Mouse (Mus musculus) E14TG2a.4 (cell line): ENCODE data around the gene Ttc30b.
A peak's percentile ranks its signal among the peaks of the same experiment; 100 is the strongest.
"Not testable (repeated sequence)": the region's sequence is repeated elsewhere in the genome, so short reads cannot be mapped to it uniquely, and the experiment has no call there.

Experiments
- H3K27me3 ChIP-seq: 2 replicates; pipeline ENCODE4 v1.6.1; 2014; ENCODE audit warnings: low read length, control low read depth; ENCODE audit not compliant: insufficient read depth
- H3K36me3 ChIP-seq: 2 replicates; pipeline ENCODE4 v1.6.1; 2014; ENCODE audit warnings: low read length, control low read depth; ENCODE audit not compliant: insufficient read depth
- H3K4me1 ChIP-seq: replicated peaks from 2 replicates; pipeline ENCODE4 v1.6.1; 2014; ENCODE audit warnings: low read depth, low read length, control low read depth
- H3K4me3 ChIP-seq: replicated peaks from 2 replicates; pipeline ENCODE4 v1.5.1; 2014; ENCODE audit warnings: mild to moderate bottlenecking, low read length
- H3K9me3 ChIP-seq: 2 replicates; pipeline ENCODE4 v1.6.1; 2014; ENCODE audit warnings: low read length, control low read depth
- CTCF ChIP-seq: conservative IDR thresholded peaks from 2 replicates; pipeline ENCODE4 v1.5.1; 2014; ENCODE audit warnings: low read length
- NANOG ChIP-seq: IDR thresholded peaks from 2 replicates; pipeline ENCODE4 v1.6.1; 2014; ENCODE audit warnings: borderline replicate concordance, low read length, mixed read lengths
- POU5F1 ChIP-seq: IDR thresholded peaks from 2 replicates; pipeline ENCODE4 v1.6.1; 2014; ENCODE audit warnings: low read length, borderline replicate concordance

Ttc30b gene

DNA sequence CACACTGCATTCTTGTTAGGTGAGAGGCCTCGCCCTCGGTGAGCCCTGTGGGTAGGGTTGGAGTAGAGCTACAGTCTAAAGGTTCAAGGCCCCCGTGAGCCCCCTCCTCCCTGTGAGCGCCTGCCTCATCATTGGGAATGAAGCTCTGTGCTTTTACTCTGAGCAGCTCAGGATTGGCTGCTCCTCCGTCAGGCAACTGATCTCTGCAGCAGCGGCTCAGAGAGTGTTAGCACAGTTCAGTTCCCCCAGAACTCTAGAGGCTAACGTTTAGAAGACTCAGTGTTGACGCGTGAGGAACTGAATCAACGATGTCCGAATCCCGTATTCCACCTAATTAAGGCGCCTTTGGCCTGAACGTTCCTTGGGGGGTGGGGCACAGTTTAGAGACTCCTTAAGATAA lies 17.3 kb upstream of the Ttc30b start:
- Histone ChIP-seq H3K27me3 (no peaks in the 10 kb centered on the region), H3K4me3 (no peak overlapping the region), H3K36me3 (no peaks in the 10 kb centered on the region), H3K4me1 (peaks cover 36% of the 10 kb centered on the region), H3K9me3 (no peaks in the 10 kb centered on the region)
- TF ChIP-seq NANOG (no peak), POU5F1 (no peak), CTCF (no peak)

DNA sequence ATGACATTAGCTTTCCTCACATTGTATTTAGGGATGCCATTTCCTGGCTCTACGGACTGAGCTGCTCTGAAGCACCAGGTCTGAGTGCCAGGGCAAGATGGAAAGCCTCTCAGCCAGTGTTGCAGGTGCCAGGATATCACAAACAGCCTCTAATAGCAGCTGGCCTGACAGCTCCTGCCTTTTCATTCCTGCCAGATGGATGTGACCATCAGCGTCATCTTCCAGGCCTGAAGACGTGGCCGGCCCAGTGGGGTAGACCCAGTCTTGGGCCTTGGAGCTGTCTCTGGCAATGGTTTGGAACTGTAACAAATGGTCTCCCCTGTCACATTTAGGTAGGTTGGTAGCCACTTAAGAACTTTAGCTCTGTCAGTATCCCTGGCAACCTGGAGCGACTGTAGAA lies 14.9 kb upstream of the Ttc30b start:
- no peak overlapping the region for H3K4me3 ChIP-seq
- no peak for TF ChIP-seq POU5F1
- TF ChIP-seq CTCF, result no peak
- no peak for TF ChIP-seq NANOG
- H3K4me1 ChIP-seq, result peaks cover 12% of the 10 kb centered on the region
- H3K36me3 ChIP-seq, result no peaks in the 10 kb centered on the region
- no peaks in the 10 kb centered on the region for H3K9me3 ChIP-seq
- H3K27me3 ChIP-seq, result no peaks in the 10 kb centered on the region

GRCm38 (mm10) chr2:75950685-75951084 lies 12.3 kb upstream of the Ttc30b start:
- Histone ChIP-seq H3K36me3 (no peaks in the 10 kb centered on the region), H3K9me3 (no peaks in the 10 kb centered on the region), H3K4me3 (no peak overlapping the region), H3K27me3 (no peaks in the 10 kb centered on the region), H3K4me1 (peaks cover 5% of the 10 kb centered on the region)
- no peak for TF ChIP-seq CTCF
- no peak for TF ChIP-seq NANOG
- TF ChIP-seq POU5F1, result no peak

DNA sequence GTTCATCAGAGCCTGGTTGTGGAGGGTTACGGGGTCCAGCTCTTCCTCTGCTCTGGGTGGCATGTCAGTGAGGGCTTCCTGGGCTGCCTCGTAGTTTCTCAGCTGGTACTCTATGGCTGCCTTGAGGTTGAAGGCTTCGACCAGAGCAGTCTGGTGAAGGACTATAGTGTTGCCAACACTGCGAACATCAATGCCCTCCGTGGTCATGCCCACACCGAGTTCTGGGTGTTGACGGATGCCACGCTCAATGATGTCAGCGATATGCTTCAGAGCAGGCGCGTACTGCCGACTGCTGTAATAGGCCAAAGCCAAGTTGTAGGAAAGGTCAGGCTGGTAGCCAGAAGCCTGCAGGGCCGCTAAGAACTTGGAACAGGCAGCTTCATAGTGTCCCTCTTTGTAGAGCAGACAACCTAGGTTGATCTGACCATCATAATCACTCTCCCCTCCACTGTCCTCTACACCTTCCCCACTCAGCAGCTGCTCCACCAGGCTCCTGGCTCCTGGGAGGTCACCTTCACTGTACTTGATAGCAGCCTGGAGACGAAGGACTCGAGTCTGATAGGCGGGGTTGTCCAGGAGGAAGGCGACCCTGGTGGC lies 767 bp downstream of the Ttc30b start:
- not testable (repeated sequence) for H3K4me1 ChIP-seq, H3K36me3 ChIP-seq, H3K27me3 ChIP-seq, H3K9me3 ChIP-seq
- peak overlapping the region; percentile 77 for H3K4me3 ChIP-seq

- peaks cover 12% of the 10 kb centered on the region for H3K4me1 ChIP-seq
- H3K9me3 ChIP-seq, H3K4me3 ChIP-seq: not testable (repeated sequence)
Measured at GRCm38 (mm10) chr2:75936685-75937084, 1.7 kb downstream of the Ttc30b start.

DNA sequence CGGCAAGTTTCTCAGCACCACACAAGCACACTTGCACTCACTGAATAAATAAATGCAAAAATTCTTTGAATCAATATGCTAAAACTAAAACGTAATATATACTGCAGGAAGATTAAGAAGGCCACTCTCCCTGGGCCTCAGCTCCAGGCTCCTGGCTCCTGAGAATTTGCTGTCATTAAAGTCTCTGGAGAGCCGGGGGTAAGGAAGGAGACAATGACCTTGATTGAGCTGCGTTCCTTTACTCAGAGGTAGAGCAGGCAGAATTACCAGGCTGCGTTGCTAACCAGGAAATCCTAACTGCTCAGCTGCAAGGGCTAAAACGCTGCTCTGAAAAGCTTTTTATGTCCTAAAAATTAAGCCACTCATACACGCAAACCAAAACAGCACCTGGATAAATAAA lies 4.8 kb downstream of the Ttc30b start:
- peaks cover 31% of the 10 kb centered on the region for H3K36me3 ChIP-seq
- no peak overlapping the region for H3K4me3 ChIP-seq
- TF ChIP-seq CTCF, result no peak
- TF ChIP-seq NANOG, result no peak
- no peak for TF ChIP-seq POU5F1
- H3K9me3 ChIP-seq, result no peaks in the 10 kb centered on the region
- no peaks in the 10 kb centered on the region for H3K27me3 ChIP-seq
- peaks cover 8% of the 10 kb centered on the region for H3K4me1 ChIP-seq

More at GRCm38 (mm10) chr2:75936685-75937084, 1.7 kb downstream of the Ttc30b start:
- not testable (repeated sequence) for H3K27me3 ChIP-seq, H3K36me3 ChIP-seq

DNA sequence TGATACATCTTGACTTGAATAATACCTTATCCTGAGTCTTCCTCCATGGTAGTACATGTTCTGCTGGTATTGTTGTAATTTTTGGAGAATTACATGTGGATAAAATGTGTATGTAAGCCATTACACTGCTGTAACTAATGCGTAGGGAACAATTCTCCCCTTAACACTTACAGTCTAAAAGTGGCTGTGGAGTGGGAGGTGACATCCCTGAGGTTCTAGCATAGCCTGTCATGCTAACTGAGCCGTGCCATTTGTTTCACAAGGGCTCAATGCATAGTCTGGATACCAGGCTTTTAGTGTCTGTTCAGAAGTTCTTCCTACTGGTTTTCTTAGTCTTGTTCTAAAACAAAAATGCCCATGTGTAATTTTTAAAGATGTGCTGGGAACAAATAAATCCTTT lies 7.4 kb downstream of the Ttc30b start:
- peaks cover 48% of the 10 kb centered on the region for H3K36me3 ChIP-seq
- TF ChIP-seq CTCF, result no peak
- TF ChIP-seq NANOG, result no peak
- no peak for TF ChIP-seq POU5F1
- no peaks in the 10 kb centered on the region for H3K27me3 ChIP-seq

GRCm38 (mm10) chr2:75929786-75930444 lies 8.5 kb downstream of the Ttc30b start:
- Histone ChIP-seq H3K4me3 (no peak overlapping the region), H3K27me3 (no peaks in the 10 kb centered on the region), H3K9me3 (no peaks in the 10 kb centered on the region), H3K36me3 (peaks cover 53% of the 10 kb centered on the region), H3K4me1 (peaks cover 8% of the 10 kb centered on the region; the same call in 1 of the 2 replicates)
- TF ChIP-seq POU5F1, result no peak
- TF ChIP-seq CTCF, result no peak
- no peak for TF ChIP-seq NANOG

More for the DNA sequence above, 7.4 kb downstream of the Ttc30b start:
- Histone ChIP-seq H3K4me3 (no peak overlapping the region), H3K9me3 (no peaks in the 10 kb centered on the region), H3K4me1 (peaks cover 8% of the 10 kb centered on the region; the same call in 1 of the 2 replicates)

DNA sequence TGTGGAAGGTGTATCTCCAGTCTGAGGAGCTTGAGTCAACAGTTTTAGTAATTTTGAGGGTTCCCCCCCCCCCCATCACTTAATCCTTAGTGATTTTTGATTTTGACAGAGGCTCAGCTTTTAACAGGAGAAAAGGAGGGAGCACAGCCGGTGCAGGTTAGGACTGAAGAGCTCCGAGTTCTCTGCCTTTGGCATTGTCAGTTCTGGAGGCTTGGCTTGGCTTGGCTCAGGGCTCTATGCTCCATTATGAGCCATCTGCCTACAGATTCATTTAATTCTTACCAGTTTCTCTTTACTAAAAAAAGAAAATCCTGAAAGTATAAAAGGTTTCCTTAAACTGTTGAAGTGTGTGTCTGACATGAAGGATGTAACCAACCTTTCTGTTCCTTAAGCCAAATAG lies 9.2 kb downstream of the Ttc30b start:
- H3K4me3 ChIP-seq, result no peak overlapping the region
- peaks cover 60% of the 10 kb centered on the region for H3K36me3 ChIP-seq
- TF ChIP-seq NANOG (no peak), POU5F1 (no peak), CTCF (no peak)
- H3K27me3 ChIP-seq, result no peaks in the 10 kb centered on the region
- no peaks in the 10 kb centered on the region for H3K9me3 ChIP-seq
- peaks cover 8% of the 10 kb centered on the region; the same call in 1 of the 2 replicates for H3K4me1 ChIP-seq
